Mouse (Mus musculus): Measurements from ENCODE around the gene Gm6899. TPM values are rescaled to one million over a fixed set of nuclear protein-coding genes. Genes with fewer than 3 reads are reported as not detected.

Gene Gm6899
- polyA plus RNA-seq, 1 experiment, result 0.26 TPM

- no peaks in the 10 kb centered on the region for H3K27me3 ChIP-seq (ENCODE audit: control insufficient read depth, insufficient read depth, low read length)
- peaks cover 2% of the 10 kb centered on the region for H3K4me1 ChIP-seq (ENCODE audit: control insufficient read depth, insufficient read depth, low read length)
- H3K27ac ChIP-seq (ENCODE audit: control insufficient read depth, insufficient read depth, low read depth, low read length), result no peak overlapping the region
- no peak overlapping the region for H3K4me3 ChIP-seq (ENCODE audit: control insufficient read depth, low read depth, low read length)
- no peaks in the 10 kb centered on the region for H3K36me3 ChIP-seq (ENCODE audit: control insufficient read depth, insufficient read depth, low read length)
- TF ChIP-seq POLR2A (IDR thresholded peaks at IDR 0.05; ENCODE audit: control insufficient read depth, low read depth, low read length), result no peak
- no peak for TF ChIP-seq CTCF (IDR thresholded peaks at IDR 0.05; ENCODE audit: control insufficient read depth, insufficient read depth, insufficient replicate concordance, low read depth, low read length)
Observed at GRCm38 (mm10) chr11:26604061-26604655, 11.1 kb downstream of the Gm6899 start.

DNA sequence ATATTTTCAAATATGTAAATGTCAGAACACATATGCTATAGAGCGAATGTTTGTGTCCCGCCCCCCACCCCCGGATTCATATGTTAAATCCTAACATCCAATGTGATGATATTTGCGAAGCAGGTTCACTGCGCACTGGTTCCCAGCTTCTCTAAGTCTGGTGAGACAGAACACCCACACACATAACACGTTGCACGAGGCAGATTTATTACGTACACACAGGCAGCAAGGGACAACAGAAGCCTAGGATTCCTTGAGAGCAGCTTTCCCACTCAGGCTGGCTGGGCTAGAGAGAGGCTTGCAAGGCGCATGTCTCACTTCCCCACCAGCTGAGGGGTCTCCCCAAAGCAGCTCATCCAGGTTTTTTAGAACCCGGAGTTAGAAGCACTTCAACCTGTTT lies 15.8 kb downstream of the Gm6899 start:
- H3K4me3 ChIP-seq (ENCODE audit: control insufficient read depth, low read depth, low read length), result no peak overlapping the region
- no peak for TF ChIP-seq POLR2A (IDR thresholded peaks at IDR 0.05; ENCODE audit: control insufficient read depth, low read depth, low read length)
- H3K36me3 ChIP-seq (ENCODE audit: control insufficient read depth, insufficient read depth, low read length), result no peaks in the 10 kb centered on the region
- H3K4me1 ChIP-seq (ENCODE audit: control insufficient read depth, insufficient read depth, low read length), result peaks cover 2% of the 10 kb centered on the region
- no peak overlapping the region for H3K27ac ChIP-seq (ENCODE audit: control insufficient read depth, insufficient read depth, low read depth, low read length)
- no peaks in the 10 kb centered on the region for H3K27me3 ChIP-seq (ENCODE audit: control insufficient read depth, insufficient read depth, low read length)

DNA sequence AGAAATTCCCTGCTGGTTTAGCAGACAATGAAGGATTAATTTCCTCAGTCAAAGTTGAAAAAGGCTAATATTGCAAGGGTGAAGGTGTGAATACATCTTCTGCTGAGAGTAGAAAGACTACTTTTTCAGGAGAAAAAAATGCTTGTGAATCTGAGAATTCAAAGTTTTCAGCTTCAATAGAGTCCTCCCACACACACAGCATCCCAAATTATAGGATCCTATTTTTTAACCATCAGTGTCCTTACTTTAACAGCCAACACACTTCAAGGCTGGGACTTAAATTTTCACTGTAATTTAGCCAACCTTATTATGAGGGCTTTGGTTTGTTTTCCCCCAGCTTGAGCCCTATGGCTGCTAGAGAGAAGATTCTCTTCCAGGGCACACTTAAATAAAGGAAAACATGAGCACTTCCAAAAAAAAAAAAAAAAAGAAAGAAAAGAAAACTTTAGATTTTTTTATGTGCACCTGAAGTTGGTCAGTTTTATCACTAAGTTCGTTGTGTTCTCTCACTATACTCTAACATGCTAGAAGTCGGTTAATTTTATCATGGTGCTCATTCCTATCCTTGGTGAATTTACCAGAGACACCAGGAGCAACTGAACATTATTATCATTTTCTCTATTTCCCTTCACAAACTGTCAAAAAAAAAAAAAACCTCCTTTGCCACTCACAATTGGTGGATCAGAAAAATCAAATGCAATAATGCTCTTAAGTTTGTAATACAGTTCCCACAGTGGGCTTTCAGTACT lies 25.6 kb downstream of the Gm6899 start:
- no peaks in the 10 kb centered on the region for H3K27me3 ChIP-seq (ENCODE audit: control insufficient read depth, insufficient read depth, low read length)
- no peaks in the 10 kb centered on the region for H3K36me3 ChIP-seq (ENCODE audit: control insufficient read depth, insufficient read depth, low read length)
- H3K27ac ChIP-seq (ENCODE audit: control insufficient read depth, insufficient read depth, low read depth, low read length), result no peak overlapping the region
- H3K4me3 ChIP-seq (ENCODE audit: control insufficient read depth, low read depth, low read length), result no peak overlapping the region
- no peaks in the 10 kb centered on the region for H3K4me1 ChIP-seq (ENCODE audit: control insufficient read depth, insufficient read depth, low read length)
- TF ChIP-seq POLR2A (IDR thresholded peaks at IDR 0.05; ENCODE audit: control insufficient read depth, low read depth, low read length) (no peak), CTCF (IDR thresholded peaks at IDR 0.05; ENCODE audit: control insufficient read depth, insufficient read depth, insufficient replicate concordance, low read depth, low read length) (no peak)

DNA sequence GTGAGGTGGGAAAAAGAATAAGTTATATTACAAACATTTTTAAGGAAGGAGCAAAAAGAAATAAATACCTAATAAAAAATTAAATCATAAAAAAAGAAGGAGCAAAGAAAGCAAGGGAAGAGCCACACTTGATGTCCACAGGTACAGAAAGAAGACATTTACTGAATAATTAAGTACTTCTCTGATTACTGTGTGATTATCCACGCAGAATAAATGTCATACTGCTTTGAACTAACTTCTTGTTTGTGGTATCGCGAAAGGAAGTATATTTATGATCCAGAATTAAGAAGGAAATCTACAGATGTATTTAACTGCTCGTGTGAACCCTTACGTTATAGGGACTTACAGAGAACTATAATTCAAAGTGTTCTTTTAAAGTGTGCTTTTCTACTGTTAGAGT lies 29.7 kb downstream of the Gm6899 start:
- no peak for TF ChIP-seq POLR2A (IDR thresholded peaks at IDR 0.05; ENCODE audit: control insufficient read depth, low read depth, low read length)
- TF ChIP-seq CTCF (IDR thresholded peaks at IDR 0.05; ENCODE audit: control insufficient read depth, insufficient read depth, insufficient replicate concordance, low read depth, low read length), result no peak
- Histone ChIP-seq H3K4me1 (ENCODE audit: control insufficient read depth, insufficient read depth, low read length) (no peaks in the 10 kb centered on the region), H3K27ac (ENCODE audit: control insufficient read depth, insufficient read depth, low read depth, low read length) (no peak overlapping the region), H3K36me3 (ENCODE audit: control insufficient read depth, insufficient read depth, low read length) (no peaks in the 10 kb centered on the region), H3K4me3 (ENCODE audit: control insufficient read depth, low read depth, low read length) (no peak overlapping the region), H3K27me3 (ENCODE audit: control insufficient read depth, insufficient read depth, low read length) (no peaks in the 10 kb centered on the region)

- Histone ChIP-seq H3K4me1 (ENCODE audit: control insufficient read depth, insufficient read depth, low read length) (no peaks in the 10 kb centered on the region), H3K36me3 (ENCODE audit: control insufficient read depth, insufficient read depth, low read length) (no peaks in the 10 kb centered on the region), H3K4me3 (ENCODE audit: control insufficient read depth, low read depth, low read length) (no peak overlapping the region), H3K27me3 (ENCODE audit: control insufficient read depth, insufficient read depth, low read length) (no peaks in the 10 kb centered on the region), H3K27ac (ENCODE audit: control insufficient read depth, insufficient read depth, low read depth, low read length) (no peak overlapping the region)
- TF ChIP-seq CTCF (IDR thresholded peaks at IDR 0.05; ENCODE audit: control insufficient read depth, insufficient read depth, insufficient replicate concordance, low read depth, low read length), result no peak
- no peak for TF ChIP-seq POLR2A (IDR thresholded peaks at IDR 0.05; ENCODE audit: control insufficient read depth, low read depth, low read length)
Observed at GRCm38 (mm10) chr11:26636239-26636638, 43.2 kb downstream of the Gm6899 start.

GRCm38 (mm10) chr11:26640314-26640785 lies 47.3 kb downstream of the Gm6899 start:
- no peaks in the 10 kb centered on the region for H3K27me3 ChIP-seq (ENCODE audit: control insufficient read depth, insufficient read depth, low read length)
- TF ChIP-seq POLR2A (IDR thresholded peaks at IDR 0.05; ENCODE audit: control insufficient read depth, low read depth, low read length), result no peak
- TF ChIP-seq CTCF (IDR thresholded peaks at IDR 0.05; ENCODE audit: control insufficient read depth, insufficient read depth, insufficient replicate concordance, low read depth, low read length), result no peak
- no peaks in the 10 kb centered on the region for H3K4me1 ChIP-seq (ENCODE audit: control insufficient read depth, insufficient read depth, low read length)
- no peak overlapping the region for H3K27ac ChIP-seq (ENCODE audit: control insufficient read depth, insufficient read depth, low read depth, low read length)
- no peaks in the 10 kb centered on the region for H3K36me3 ChIP-seq (ENCODE audit: control insufficient read depth, insufficient read depth, low read length)
- no peak overlapping the region for H3K4me3 ChIP-seq (ENCODE audit: control insufficient read depth, low read depth, low read length)

- no peak overlapping the region for H3K27ac ChIP-seq (ENCODE audit: control insufficient read depth, insufficient read depth, low read depth, low read length)
- H3K27me3 ChIP-seq (ENCODE audit: control insufficient read depth, insufficient read depth, low read length), result no peaks in the 10 kb centered on the region
- H3K4me1 ChIP-seq (ENCODE audit: control insufficient read depth, insufficient read depth, low read length), result no peaks in the 10 kb centered on the region
- no peak overlapping the region for H3K4me3 ChIP-seq (ENCODE audit: control insufficient read depth, low read depth, low read length)
- H3K36me3 ChIP-seq (ENCODE audit: control insufficient read depth, insufficient read depth, low read length), result no peaks in the 10 kb centered on the region
- TF ChIP-seq CTCF (IDR thresholded peaks at IDR 0.05; ENCODE audit: control insufficient read depth, insufficient read depth, insufficient replicate concordance, low read depth, low read length) (no peak), POLR2A (IDR thresholded peaks at IDR 0.05; ENCODE audit: control insufficient read depth, low read depth, low read length) (no peak)
Observed at GRCm38 (mm10) chr11:26642141-26642540, 49.1 kb downstream of the Gm6899 start.

Other genes with a start within 250 kb of the Gm6899 start
- gene Fancl, start 207.1 kb upstream of the Gm6899 start, polyA plus RNA-seq (2012; rRNA removed), result 7.7 and 11.8 TPM in 2 replicates
- gene Vrk2, start 758 bp downstream of the Gm6899 start, polyA plus RNA-seq (2012; rRNA removed), result 5.7 and 6.0 TPM in 2 replicates

Data from testis, adult 2 months (tissue).